Mouse (Mus musculus) inflammation-experienced regulatory T-cells, adult 6 months (primary cell): ENCODE data around the gene Pklr. TPM values are rescaled to one million over a fixed set of nuclear protein-coding genes. Genes with fewer than 3 reads are reported as not detected.
"Not testable (repeated sequence)": the region's sequence is repeated elsewhere in the genome, so short reads cannot be mapped to it uniquely, and the experiment has no call there.

ENCODE experiments used
- ATAC-seq: one replicate; pipeline ENCODE4 v1.8.0; 2017
- polyA plus RNA-seq, 3 experiments: library from polyadenylated mRNA; unstranded; fragments of 100-300 nt; shearing (Covaris generic); gene quantifications; one replicate each; pipeline ENCODE4 v1.2.1; 2017

Pklr gene
- polyA plus RNA-seq, 3 experiments from 2014 or later = not detected

DNA sequence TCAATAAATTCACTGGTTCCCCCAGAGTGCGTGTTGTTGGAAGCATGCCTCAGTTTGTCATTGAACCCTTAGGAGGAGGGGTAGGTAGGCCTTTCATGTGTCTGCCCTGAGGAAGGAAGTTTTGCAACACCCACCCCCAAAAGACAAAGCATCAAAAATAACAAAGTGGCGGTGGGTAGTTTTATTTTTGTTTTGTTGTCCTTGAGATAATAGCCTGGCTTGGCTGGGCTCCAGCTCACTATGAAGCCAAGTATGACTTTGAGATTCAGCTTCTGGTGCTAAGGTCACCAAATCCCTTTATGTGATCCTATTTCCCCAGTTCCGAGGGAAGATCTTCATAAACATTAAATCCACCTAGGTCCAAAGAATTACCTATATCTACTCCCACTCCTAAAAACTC is 11.7 kb upstream of the Pklr start:
- no peak for ATAC-seq

GRCm38 (mm10) chr3:89125981-89126380 is 10.0 kb upstream of the Pklr start:
- ATAC-seq = no peak

DNA sequence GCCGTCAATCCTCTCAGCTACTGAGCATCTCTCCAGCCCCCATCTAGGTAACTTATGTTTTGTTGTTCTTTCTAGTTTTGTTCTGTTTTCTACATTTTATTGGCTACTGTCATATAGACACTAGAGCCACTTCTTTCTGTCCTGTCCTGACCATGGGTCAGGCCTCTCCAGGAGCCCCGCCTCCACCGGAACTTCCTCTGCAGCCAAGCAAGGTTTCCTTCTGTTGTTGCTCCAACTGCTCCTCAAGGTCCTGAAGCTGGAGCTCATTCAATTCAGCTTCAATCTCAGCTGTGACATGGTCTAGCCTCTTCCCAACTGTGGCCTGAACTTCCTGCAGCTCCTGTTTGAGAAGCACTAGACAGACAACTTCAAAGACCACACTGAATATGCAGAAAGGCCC is 6.0 kb upstream of the Pklr start:
- no peak for ATAC-seq

DNA sequence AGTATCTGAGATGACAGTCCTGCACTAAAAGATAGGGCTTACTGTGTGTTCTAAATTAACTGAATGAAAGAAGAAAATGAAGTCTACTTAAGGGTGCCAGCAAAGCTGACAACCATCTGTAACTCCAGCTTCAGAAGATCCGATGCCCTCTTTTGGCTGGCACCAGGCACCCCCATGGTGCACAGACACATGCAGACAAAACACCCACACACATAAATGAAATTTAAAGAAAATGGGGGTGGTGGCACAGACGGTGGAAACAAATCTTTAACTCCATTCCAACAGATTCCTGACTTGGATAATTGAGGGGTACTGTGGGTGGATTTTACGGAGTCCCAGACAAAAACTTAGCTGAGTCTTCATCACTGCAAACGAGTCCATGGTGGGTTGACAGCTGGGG is 4.1 kb upstream of the Pklr start:
- no peak for ATAC-seq

- ATAC-seq = peak; percentile 35
Observed at GRCm38 (mm10) chr3:89132285-89133062, 3.5 kb upstream of the Pklr start.

DNA sequence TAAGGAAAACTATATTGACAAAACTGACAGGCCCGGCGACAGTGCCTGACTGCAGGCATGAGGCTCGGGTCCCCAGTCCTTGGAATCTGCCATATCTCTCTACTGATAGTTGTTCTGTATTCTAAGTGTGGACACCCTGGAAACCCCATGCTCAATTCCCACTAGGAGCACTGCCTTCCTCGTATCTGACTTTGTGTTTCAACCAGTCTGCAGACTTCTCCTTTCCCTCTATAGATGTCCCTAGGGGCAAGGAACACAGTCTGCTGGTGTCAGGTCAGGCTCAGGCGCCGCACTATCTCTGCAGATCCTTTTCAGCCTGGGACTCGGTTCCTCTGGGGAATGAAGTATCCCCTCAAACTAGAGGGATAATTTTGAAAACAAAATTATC is 2.9 kb upstream of the Pklr start:
- ATAC-seq = no peak

GRCm38 (mm10) chr3:89133752-89134151 is 2.2 kb upstream of the Pklr start:
- no peak for ATAC-seq

DNA sequence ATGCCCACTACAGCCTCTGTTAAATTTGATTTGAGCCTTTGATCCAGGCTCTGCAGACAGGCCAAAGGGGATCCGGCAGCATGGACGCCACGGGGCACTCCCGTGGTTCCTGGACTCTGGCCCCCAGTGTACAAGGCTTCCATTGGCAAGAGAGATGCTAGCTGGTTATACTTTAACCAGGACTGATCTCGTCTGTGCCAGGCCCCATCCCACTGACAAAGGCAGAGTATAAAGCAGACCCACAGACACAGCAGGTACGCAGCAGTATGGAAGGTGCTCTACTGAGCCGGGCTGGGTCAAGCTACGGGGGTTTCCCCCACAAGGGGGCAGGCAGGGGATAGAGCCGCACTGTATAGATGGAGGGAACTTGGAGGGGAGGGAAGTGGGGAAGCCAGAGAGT is 423 bp downstream of the Pklr start:
- no peak for ATAC-seq

GRCm38 (mm10) chr3:89144821-89145220 is 8.9 kb downstream of the Pklr start:
- ATAC-seq = no peak

DNA sequence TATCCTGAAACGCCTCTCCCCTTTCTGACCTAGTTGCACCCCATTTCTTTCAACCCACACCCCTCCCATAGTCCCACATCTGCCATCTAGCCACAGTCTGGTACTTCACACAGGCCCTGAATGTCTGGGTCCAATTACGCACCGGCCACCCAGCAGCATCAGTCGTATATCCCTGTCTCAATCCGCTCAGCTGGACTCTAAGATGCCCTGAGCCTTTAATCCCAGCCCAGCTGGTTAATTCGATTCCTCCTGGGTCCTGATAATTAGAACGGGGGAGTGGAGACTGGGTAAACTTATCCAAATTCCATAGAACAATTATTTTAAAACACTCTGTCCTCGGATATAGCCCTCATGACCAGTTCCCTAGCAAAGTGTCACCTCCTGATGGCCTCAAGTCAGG is 9.6 kb downstream of the Pklr start:
- ATAC-seq = no peak

- no peak for ATAC-seq
Observed at GRCm38 (mm10) chr3:89147101-89147978, 11.4 kb downstream of the Pklr start.

GRCm38 (mm10) chr3:89147979-89148311 is 12.0 kb downstream of the Pklr start:
- ATAC-seq = no peak

GRCm38 (mm10) chr3:89148567-89148966 is 12.6 kb downstream of the Pklr start:
- ATAC-seq = no peak

GRCm38 (mm10) chr3:89152084-89152835 is 16.3 kb downstream of the Pklr start:
- no peak for ATAC-seq

GRCm38 (mm10) chr3:89156951-89157350 is 21.0 kb downstream of the Pklr start:
- ATAC-seq = no peak

- ATAC-seq = no peak
Observed at GRCm38 (mm10) chr3:89158651-89159050, 22.7 kb downstream of the Pklr start.

GRCm38 (mm10) chr3:89159211-89159610 is 23.3 kb downstream of the Pklr start:
- no peak for ATAC-seq

DNA sequence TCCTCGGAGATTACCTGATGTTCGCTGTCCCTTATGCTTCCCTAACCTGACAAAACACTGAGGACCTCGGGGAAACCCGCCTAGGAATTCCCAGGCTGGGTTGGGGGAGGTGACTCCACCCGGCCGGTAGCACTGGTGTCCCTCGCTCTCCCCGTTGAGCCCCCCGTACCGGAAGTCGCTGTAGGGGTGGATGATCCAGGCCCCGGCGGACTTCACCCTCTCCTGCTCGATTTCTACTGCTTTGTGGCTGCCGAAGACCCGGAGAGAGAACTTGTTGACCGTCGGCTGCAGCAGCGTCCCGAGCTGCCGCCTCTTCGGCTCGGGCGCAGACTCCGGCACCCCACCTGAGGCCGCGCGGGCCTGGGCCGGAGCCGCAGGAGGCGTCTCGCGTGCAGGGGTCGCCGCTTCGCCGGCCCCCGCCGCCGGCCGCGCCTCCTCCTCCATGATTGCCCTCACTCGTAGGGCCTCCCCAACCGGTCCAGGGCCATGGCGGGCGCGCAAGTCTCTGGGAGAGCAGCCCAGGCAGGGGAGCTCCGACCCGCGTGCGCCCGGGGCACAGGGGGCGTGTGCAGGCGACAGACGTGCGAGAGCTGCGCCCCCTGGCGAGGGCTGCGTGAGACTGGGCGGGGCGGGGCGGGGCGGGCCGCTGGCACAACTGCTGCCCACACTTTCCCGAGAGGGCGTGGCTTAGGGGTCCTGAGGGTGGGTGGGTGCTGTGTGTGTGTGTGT is 23.8 kb downstream of the Pklr start, which contains the start of gene Hcn3:
Gene Hcn3 (minus strand): TSS at position 581 of the 729 bp plus-strand sequence.
- peak; percentile 41 for ATAC-seq

DNA sequence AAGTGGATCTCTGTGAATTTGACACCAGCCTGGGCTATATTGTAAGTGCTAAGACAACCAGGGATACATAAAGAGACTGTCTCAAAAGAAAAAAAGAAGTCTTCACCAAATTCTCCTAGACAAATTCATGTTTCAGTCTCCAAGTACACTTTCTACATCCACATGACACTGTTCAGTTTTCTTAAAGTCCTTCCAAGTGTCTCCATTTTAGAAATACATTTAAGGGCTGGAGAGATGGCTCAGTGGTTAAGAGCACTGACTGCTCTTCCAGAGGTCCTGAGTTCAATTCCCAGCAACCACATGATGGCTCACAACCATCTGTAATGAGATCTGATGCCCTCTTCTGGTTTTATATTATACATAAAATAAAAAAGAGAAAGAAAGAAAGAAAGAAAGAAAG is 25.3 kb downstream of the Pklr start:
- ATAC-seq = not testable (repeated sequence)

DNA sequence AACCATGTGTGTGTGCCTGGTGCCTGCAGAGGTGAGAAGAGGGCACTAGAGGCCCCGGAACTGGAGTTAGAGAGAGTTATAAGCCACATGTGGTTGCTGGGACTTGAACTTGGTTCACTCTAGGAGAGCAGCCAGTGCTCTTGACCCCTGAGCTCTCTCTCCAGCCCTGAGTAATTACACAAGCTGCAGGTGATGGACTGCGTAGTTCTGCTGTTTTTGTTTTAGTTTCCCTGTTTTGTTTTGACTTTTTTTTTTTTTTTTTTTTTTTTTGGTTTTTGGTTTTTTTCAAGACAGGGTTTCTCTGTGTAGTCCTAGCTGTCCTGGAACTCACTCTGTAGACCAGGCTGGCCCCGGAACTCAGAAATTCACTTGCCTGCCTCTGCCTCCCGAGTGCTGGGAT is 25.8 kb downstream of the Pklr start:
- ATAC-seq = no peak

- ATAC-seq = no peak
Observed at GRCm38 (mm10) chr3:89163123-89163522, 27.2 kb downstream of the Pklr start.

DNA sequence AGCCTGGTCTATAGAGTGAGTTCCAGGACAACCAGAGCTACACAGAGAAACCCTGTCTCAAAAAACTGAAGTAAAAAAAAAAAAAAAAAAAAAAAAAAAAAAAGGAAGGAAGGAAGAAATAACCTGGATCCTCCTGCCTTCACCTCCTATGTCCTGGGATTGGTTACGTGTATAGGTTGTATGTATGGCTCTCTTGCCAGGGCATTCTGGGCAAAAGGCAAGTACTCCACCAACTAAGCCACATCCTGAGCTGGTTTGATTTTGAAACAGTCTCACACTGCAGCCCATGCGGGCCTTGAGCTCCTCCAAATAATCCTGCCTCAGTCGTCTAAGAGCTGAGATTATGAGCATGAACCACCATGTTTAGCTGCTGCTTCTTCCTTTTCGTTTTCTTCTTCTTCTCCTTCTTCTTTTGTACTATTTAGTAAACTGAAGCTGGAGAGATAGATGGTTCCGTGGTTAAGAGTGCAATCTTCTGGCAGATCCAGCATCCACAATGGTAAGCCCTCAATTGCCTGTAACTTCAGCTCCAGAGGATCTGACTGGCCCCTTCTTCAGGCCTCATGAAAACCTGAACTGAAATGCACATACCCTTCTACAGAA is 27.8 kb downstream of the Pklr start:
- no peak for ATAC-seq
